In genomic region chr19:8774086-8774835, GRCm38 (mm10) we compare ENCODE assay signal across 1 mouse cellular context.
TF ChIP-seq lines count a peak whose summit lies in the region.

Tmem179b (minus strand) TSS chr19:8774467.

TF ChIP-seq in CH12.LX, 34 proteins besides CTCF, POLR2A, EP300 and RAD21 (continued from another document):
- no peak for TF ChIP-seq JUND (conservative IDR thresholded peaks at IDR 0.05; ENCODE audit: low read depth, low read length)
- no peak for TF ChIP-seq USF1 (IDR thresholded peaks at IDR 0.05; ENCODE audit: low read depth, low read length)
- peak; percentile 6; the same call in 1 of the 2 replicates for TF ChIP-seq MEF2A (IDR thresholded peaks at IDR 0.05; ENCODE audit: borderline replicate concordance, low read depth, low read length)
- no peak; the same call in 1 of the 2 replicates for TF ChIP-seq SMC3 (IDR thresholded peaks at IDR 0.05; ENCODE audit: low read depth, low read length)
- TF ChIP-seq MXI1 (IDR thresholded peaks at IDR 0.05; ENCODE audit: low read depth, low read length), result peak; percentile 77; the same call in 1 of the 2 replicates
- no peak for TF ChIP-seq USF2 (conservative IDR thresholded peaks at IDR 0.05; ENCODE audit: low read depth, low read length)
- TF ChIP-seq TCF12 (IDR thresholded peaks at IDR 0.05; ENCODE audit: low read depth, low read length), result peak; percentile 95
- TF ChIP-seq KAT2A (IDR thresholded peaks at IDR 0.05; ENCODE audit: insufficient replicate concordance, low read length), result 0 out of 2 replicates have a peak, but pooled peaks have one; percentile 52
- TF ChIP-seq PAX5 (IDR thresholded peaks at IDR 0.05; ENCODE audit: low read length), result no peak
- peak; percentile 49 for TF ChIP-seq NRF1 (IDR thresholded peaks at IDR 0.05; ENCODE audit: low read depth, low read length)
- TF ChIP-seq ELF1 (IDR thresholded peaks at IDR 0.05; ENCODE audit: low read depth, low read length), result peak; percentile 95
- no peak for TF ChIP-seq MAZ (IDR thresholded peaks at IDR 0.05; ENCODE audit: low read depth, low read length)
- no peak for TF ChIP-seq MYC (IDR thresholded peaks at IDR 0.05; ENCODE audit: low read depth, low read length)
- peak; percentile 97 for TF ChIP-seq NELFE (IDR thresholded peaks at IDR 0.05; ENCODE audit: low read depth, low read length)
- no peak for TF ChIP-seq ZNF384 (IDR thresholded peaks at IDR 0.05; ENCODE audit: low read depth, low read length)
- TF ChIP-seq ZKSCAN1 (IDR thresholded peaks at IDR 0.05; ENCODE audit: borderline replicate concordance, low read depth, low read length), result no peak
- peak; percentile 77 for TF ChIP-seq HCFC1 (IDR thresholded peaks at IDR 0.05; ENCODE audit: low read depth, low read length)
- no peak for TF ChIP-seq JUN (IDR thresholded peaks at IDR 0.05; ENCODE audit: insufficient read depth, low read depth, low read length)
- no peak for TF ChIP-seq CHD2 (IDR thresholded peaks at IDR 0.05; ENCODE audit: low read length)
